Mouse (Mus musculus) erythroblast, embryonic 14.5 days (primary cell): ENCODE results near the gene Imp3.

Experiments used
- GATA1 ChIP-seq: IDR thresholded peaks from 2 replicates; pipeline ENCODE4 v1.6.1; 2012; ENCODE audit warnings: low read length, inconsistent platforms, mixed read lengths
- TAL1 ChIP-seq: IDR thresholded peaks from 3 replicates; pipeline ENCODE4 v1.6.1; 2012; ENCODE audit warnings: low read length, inconsistent platforms, mixed read lengths

DNA sequence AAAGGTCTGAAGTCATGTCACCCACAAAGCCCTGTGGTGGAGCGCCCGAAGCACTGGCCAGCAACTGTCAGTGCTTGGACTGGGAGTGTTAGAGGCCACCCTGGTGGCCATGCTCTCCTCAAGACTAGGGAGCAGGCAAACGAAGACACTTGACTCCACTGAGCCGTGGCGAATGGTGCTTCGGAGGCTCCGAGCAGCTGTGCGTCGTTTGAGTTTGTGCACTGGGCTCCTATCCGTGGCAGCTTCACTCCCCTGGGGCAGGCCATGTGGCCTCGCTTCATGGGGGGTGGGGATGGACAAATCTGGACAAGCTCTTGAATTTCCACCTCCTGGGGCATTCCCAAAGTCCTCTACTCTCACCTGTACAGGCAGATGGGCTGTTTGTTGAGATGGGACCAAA is 37.9 kb upstream of the Imp3 start:
- no peak for TF ChIP-seq TAL1
- TF ChIP-seq GATA1: no peak
